Mouse (Mus musculus): ENCODE measurements around the gene Ccdc148.

The Ccdc148 gene

GRCm38 (mm10) chr2:58925551-58925950 is 234.9 kb downstream of the Ccdc148 start:
- DNase-seq (ENCODE audit: low read depth in 2 of 2, low spot score in 2 of 2): no peak

GRCm38 (mm10) chr2:58918351-58918750 is 242.1 kb downstream of the Ccdc148 start:
- no peak for DNase-seq (ENCODE audit: low read depth in 2 of 2, low spot score in 2 of 2)

DNA sequence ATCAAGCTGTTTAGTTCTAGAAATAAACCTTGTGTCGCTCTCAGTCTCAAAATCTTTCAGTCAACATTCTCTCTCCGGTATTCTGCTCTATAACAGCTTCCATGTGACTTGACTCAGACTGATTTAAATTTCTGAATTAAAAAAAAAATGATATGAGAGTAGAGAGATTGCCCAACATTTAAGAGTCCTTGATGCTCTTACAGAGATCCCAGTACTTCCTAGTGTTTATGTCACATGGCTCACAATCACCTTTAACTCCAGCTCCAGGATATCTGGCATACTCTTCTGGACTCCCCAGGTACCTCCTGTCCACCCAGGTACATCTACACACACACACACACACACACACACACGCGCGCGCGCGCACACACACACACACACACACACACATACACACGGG is 248.1 kb downstream of the Ccdc148 start:
- no peak for DNase-seq (ENCODE audit: low read depth in 2 of 2, low spot score in 2 of 2)

DNA sequence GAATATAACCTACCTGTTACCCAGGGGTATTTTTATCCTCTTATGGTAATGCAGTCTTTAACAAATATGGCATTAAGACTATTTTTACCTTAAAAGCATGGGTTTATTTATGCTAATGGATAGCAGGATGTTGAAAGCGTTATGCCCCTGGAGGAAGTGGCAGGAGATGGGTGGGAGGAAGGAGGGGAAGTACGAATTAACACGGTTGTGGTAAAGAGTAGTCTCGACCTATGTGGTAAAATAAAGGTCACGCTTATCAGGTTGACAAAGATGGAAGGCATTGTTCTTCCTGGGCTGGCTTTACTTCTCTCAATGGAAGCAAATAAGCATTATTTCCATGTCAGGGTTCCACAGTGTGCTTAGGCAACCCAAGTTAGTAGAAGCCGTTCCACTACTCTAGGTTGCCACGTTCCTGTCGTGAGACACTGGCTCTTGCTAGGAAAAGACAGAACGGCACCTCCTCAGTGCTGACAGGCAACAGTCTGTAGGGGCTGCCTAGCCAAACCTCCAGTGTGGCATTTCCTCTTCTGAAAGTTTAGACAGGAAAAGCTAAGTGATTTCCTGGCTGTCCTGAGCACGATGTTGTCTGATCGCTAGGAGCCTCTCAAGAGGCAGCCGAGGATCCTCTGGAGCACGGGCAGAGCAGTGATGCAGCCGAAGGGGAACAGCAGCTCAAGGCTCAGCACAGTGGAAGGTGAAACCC is 253.5 kb downstream of the Ccdc148 start:
- peak; percentile 33 to 40 for DNase-seq (ENCODE audit: low read depth in 2 of 2, low spot score in 2 of 2)

DNA sequence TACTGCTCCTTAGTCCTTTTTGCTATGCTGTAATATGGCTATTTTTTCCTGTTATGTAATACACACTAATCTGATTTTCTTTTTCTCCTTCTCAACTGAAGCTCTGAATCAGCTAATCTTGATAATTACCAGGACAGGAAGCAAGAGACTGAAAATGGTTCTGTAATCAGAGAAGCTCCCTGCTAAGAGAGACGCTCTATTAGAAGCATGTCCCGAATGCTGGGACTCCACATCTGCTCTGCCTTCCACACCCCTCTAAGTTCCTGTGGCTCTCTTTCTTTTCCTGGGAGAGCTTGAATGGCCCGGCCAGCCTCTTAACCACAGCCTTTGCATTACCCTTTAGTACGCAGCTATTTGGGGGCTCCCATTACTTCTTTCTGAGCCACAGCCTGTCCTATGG is 255.4 kb downstream of the Ccdc148 start:
- DNase-seq (ENCODE audit: low read depth in 2 of 2, low spot score in 2 of 2): no peak

DNA sequence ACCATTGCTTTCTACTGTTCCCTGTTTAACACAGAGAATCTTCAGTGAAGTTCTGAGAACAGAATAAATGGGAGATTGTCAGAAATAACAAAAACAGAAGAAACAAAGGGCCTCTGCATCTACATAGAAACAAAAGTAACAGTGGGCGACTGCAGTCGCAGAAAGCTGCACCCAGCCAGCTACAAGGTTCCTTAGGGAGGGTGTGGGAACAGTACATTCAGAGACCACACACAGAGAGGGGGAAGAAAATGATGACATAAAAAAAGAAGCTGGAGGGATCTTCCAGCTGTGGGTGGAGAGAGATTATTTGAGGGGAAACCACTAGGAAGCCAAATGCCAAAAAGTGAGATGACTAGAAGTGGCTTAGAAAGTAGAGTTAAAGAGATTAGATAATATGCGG is 280.6 kb downstream of the Ccdc148 start:
- no peak for DNase-seq (ENCODE audit: low read depth in 2 of 2, low spot score in 2 of 2)

GRCm38 (mm10) chr2:58859134-58859533 is 301.3 kb downstream of the Ccdc148 start, which contains the start of gene Gm11099:
TSS of gene Gm11099 (plus strand) at chr2:58859434.
- no peak for DNase-seq (ENCODE audit: low read depth in 2 of 2, low spot score in 2 of 2)

GRCm38 (mm10) chr2:58844499-58844898 is 316.0 kb downstream of the Ccdc148 start:
- peak; percentile 21 to 50 for DNase-seq (ENCODE audit: low read depth in 2 of 2, low spot score in 2 of 2)

GRCm38 (mm10) chr2:58842443-58842842 is 318.0 kb downstream of the Ccdc148 start:
- DNase-seq (ENCODE audit: low read depth in 2 of 2, low spot score in 2 of 2): no peak

GRCm38 (mm10) chr2:58841021-58841420 is 319.5 kb downstream of the Ccdc148 start:
- no peak for DNase-seq (ENCODE audit: low read depth in 2 of 2, low spot score in 2 of 2)

GRCm38 (mm10) chr2:58832253-58832980 is 328.1 kb downstream of the Ccdc148 start:
- DNase-seq (ENCODE audit: low read depth in 2 of 2, low spot score in 2 of 2): no peak

GRCm38 (mm10) chr2:58829981-58830742 is 330.3 kb downstream of the Ccdc148 start:
- DNase-seq (ENCODE audit: low read depth in 2 of 2, low spot score in 2 of 2): no peak

DNA sequence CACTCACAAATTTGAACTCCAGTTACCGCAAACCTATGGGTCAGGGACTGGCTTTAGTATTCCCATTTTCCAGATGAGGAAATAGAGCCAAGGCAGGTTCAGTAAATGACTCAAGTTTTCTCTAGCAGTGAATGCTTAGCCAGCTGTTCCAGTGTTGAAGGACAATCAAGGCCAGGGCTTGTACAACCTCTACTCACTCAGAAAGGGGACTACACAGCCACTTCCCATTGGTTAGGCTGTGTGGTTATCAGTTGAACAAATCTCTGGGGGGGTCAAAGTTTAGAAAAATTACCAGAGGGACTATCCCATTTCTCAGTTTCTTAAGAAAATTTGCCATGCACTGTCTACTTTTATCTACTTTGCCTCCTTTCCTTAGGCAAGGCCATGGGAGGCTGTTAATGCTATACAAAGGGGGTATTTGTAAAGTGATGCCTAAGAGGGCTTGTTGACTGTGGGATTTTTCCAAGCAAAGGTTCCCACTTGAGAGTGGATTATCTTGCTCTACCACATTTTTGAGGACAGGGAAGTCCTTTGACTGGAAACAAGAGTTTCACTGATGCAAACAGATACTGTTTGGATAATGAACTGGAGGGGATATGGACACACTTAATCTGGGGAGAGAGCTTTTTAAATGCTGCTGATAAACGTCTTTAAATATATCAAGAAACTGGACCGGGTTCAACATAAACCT is 331.4 kb downstream of the Ccdc148 start:
- DNase-seq (ENCODE audit: low read depth in 2 of 2, low spot score in 2 of 2): no peak

GRCm38 (mm10) chr2:58812941-58813340 is 347.5 kb downstream of the Ccdc148 start:
- no peak for DNase-seq (ENCODE audit: low read depth in 2 of 2, low spot score in 2 of 2)

DNA sequence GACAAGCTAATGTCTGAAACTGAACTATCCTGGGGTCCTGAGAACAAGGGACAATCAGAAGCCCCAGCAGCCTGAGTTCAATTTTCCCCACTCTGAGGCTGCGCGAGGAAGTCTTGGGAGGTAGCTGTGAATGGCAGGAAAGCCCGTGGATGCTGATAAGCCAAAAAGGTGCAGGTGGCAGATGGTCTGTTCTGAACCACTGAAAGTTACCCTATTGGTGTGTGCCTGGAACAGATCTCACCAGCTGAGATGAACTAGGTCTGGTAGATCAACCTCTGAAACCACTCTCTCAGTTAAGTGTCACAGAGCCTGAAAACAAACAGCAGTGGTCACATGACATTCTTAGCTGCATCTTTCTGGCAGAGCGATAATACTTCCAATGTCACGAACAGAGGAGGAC is 360.9 kb downstream of the Ccdc148 start:
- DNase-seq (ENCODE audit: low read depth in 2 of 2, low spot score in 2 of 2): no peak

GRCm38 (mm10) chr2:58799126-58799525 is 361.4 kb downstream of the Ccdc148 start:
- DNase-seq (ENCODE audit: low read depth in 2 of 2, low spot score in 2 of 2): no peak

- no peak for DNase-seq (ENCODE audit: low read depth in 2 of 2, low spot score in 2 of 2)
Measured at GRCm38 (mm10) chr2:58797506-58797905, 363.0 kb downstream of the Ccdc148 start.

GRCm38 (mm10) chr2:58795432-58795831 is 365.1 kb downstream of the Ccdc148 start:
- DNase-seq (ENCODE audit: low read depth in 2 of 2, low spot score in 2 of 2): no peak

- no peak for DNase-seq (ENCODE audit: low read depth in 2 of 2, low spot score in 2 of 2)
Measured at GRCm38 (mm10) chr2:58794489-58794888, 366.0 kb downstream of the Ccdc148 start.

- no peak for DNase-seq (ENCODE audit: low read depth in 2 of 2, low spot score in 2 of 2)
Measured at GRCm38 (mm10) chr2:58790361-58790760, 370.1 kb downstream of the Ccdc148 start.

- DNase-seq (ENCODE audit: low read depth in 2 of 2, low spot score in 2 of 2): no peak
Measured at GRCm38 (mm10) chr2:58789934-58790333, 370.5 kb downstream of the Ccdc148 start.
